Mouse (Mus musculus) heart, embryonic 16.5 days (tissue): ENCODE results near the gene Uts2r. TPM values are rescaled to one million over a fixed set of nuclear protein-coding genes. Genes with fewer than 3 reads are reported as not detected.

Experiments used
- polyA plus RNA-seq: library from polyadenylated mRNA; unstranded; fragments of >200 nt; fragmentation: Nextera tagmentation; extraction: Ambion mirVana; gene quantifications from 2 replicates; pipeline ENCODE4 v1.2.1, GENCODE M21; 2015

Gene Uts2r
- polyA plus RNA-seq, 1 experiment from 2014 or later: 0.24 TPM

Other genes with a start within 250 kb of the Uts2r start
- 4.0 and 4.5 TPM in 2 replicates for gene Ccdc57, start 227.4 kb upstream of the Uts2r start, polyA plus RNA-seq
- gene Slc16a3, start 211.8 kb upstream of the Uts2r start, polyA plus RNA-seq: 164 and 206 TPM in 2 replicates
- 68.8 and 76.1 TPM in 2 replicates for gene Csnk1d, start 168.9 kb upstream of the Uts2r start, polyA plus RNA-seq
- 2.3 and 3.7 TPM in 2 replicates for gene Cd7, start 120.9 kb upstream of the Uts2r start, polyA plus RNA-seq
- 0.37 TPM in 1 of 2 replicates, not detected in the other for gene Sectm1b, start 96.7 kb upstream of the Uts2r start, polyA plus RNA-seq
- 0.44 and 0.51 TPM in 2 replicates for gene Sectm1a, start 79.1 kb upstream of the Uts2r start, polyA plus RNA-seq
- not detected in 2 replicates for gene Tex19.2, start 41.6 kb upstream of the Uts2r start, polyA plus RNA-seq
- not detected in 2 replicates for gene Tex19.1, start 14.1 kb upstream of the Uts2r start, polyA plus RNA-seq
- gene Hexdc, start 44.2 kb downstream of the Uts2r start, polyA plus RNA-seq: 9.1 and 9.3 TPM in 2 replicates
- 28.2 and 32.7 TPM in 2 replicates for gene Ogfod3, start 44.4 kb downstream of the Uts2r start, polyA plus RNA-seq
- 24.5 and 27.1 TPM in 2 replicates for gene Cybc1, start 69.1 kb downstream of the Uts2r start, polyA plus RNA-seq
- 64.9 and 68.4 TPM in 2 replicates for gene Narf, start 77.0 kb downstream of the Uts2r start, polyA plus RNA-seq
- 4.6 and 6.4 TPM in 2 replicates for gene Foxk2, start 99.7 kb downstream of the Uts2r start, polyA plus RNA-seq
- 73.0 and 81.1 TPM in 2 replicates for gene Wdr45b, start 194.2 kb downstream of the Uts2r start, polyA plus RNA-seq
- 6.2 and 7.9 TPM in 2 replicates for gene Rab40b, start 228.0 kb downstream of the Uts2r start, polyA plus RNA-seq